Comparison of ENCODE assay signal across 13 mouse cellular contexts in the genomic region with DNA sequence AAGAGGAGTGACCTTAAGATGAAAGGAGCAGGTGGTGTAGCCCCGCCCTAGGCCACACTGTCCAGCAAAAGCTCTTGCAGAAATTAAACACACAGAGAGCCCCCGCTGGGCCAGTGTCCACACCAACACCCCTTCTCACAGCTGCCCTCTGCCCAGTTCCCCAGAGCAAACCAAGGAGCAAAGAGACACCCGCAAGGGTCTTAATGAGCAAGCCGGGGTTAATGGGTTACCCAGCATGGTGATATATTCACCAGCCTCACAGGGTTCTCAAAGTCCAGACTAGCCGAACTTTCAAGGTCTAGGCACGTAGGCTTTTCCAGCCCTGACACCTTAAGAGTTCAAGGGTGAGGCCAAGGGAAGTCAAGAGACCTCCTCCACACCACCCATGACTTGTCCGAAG. TPM values are rescaled to one million over a fixed set of nuclear protein-coding genes. Genes with fewer than 3 reads are reported as not detected.
DNase-seq lines count a peak whose midpoint lies in the region; ATAC-seq and TF ChIP-seq lines count a peak whose summit lies in the region.
"Had no signal": no experiment of that assay in that cellular context is flagged by ENCODE, and none has a peak within 500 bp of the region (broad histone marks: within the 10 kb centered on the region; RNA-seq: fewer than 3 reads in every experiment).

No protein-coding gene starts in this region.

- 62% methylated on average over 7 of the region's 7 CpGs for WGBS in lung, embryonic 16.5 days
- 51% methylated on average over 7 of the region's 7 CpGs for WGBS in kidney, embryonic 14.5 days
- 28% methylated on average over 7 of the region's 7 CpGs for WGBS in liver, embryonic 15.5 days (ENCODE audit: insufficient replicate concordance)

- TF ChIP-seq POLR2A in MEL (IDR thresholded peaks at IDR 0.05; ENCODE audit: control insufficient read depth in 1 of 2, insufficient read depth in 1 of 2, low read depth in 1 of 2, low read length in 2 of 2, poor library complexity in 1 of 2), result no peak

- no peak for TF ChIP-seq EP300 in MEL (IDR thresholded peaks at IDR 0.05; ENCODE audit: low read depth in 1 of 2, low read length in 2 of 2)

- H3K9ac ChIP-seq in lung, embryonic 16.5 days (ENCODE audit: low read length), result no peak overlapping the region
- H3K9ac ChIP-seq in MEL (ENCODE audit: control insufficient read depth, low read depth, low read length, poor library complexity, severe bottlenecking), result peak overlapping the region; percentile 44
- no peak overlapping the region for H3K9ac ChIP-seq in kidney, embryonic 14.5 days (ENCODE audit: low read depth, low read length)
- H3K9ac ChIP-seq in liver, embryonic 15.5 days, result no peak overlapping the region
- H3K9ac ChIP-seq: heart, embryonic 15.5 days had no signal

- no peak overlapping the region for H3K4me3 ChIP-seq in lung, embryonic 16.5 days (ENCODE audit: low read length)
- H3K4me3 ChIP-seq in MEL (ENCODE audit: control insufficient read depth in 1 of 2, insufficient read depth in 1 of 2, low read depth in 2 of 2, low read length in 2 of 2), result peak overlapping the region in 1 of 2 experiments; percentile 27; a peak in 1 of 4 replicates
- no peak overlapping the region for H3K4me3 ChIP-seq in kidney, embryonic 14.5 days (ENCODE audit: low read length)
- H3K4me3 ChIP-seq in liver, embryonic 15.5 days (replicated peaks), result no peak overlapping the region
- H3K4me3 ChIP-seq: gastrocnemius, adult 2 months; heart, embryonic 15.5 days had no signal

- H3K36me3 ChIP-seq in lung, embryonic 16.5 days (ENCODE audit: control insufficient read depth, insufficient read depth, low read length), result no peaks in the 10 kb centered on the region
- H3K36me3 ChIP-seq in MEL (ENCODE audit: control insufficient read depth in 1 of 2, insufficient read depth in 2 of 2, low read length in 2 of 2), result peaks cover 0 to 31% of the 10 kb centered on the region in 2 experiments; a peak in 2 of 4 replicates
- no peaks in the 10 kb centered on the region for H3K36me3 ChIP-seq in kidney, embryonic 14.5 days (ENCODE audit: control insufficient read depth, insufficient read depth, low read length)
- no peaks in the 10 kb centered on the region for H3K36me3 ChIP-seq in liver, embryonic 15.5 days (replicated peaks)
- H3K36me3 ChIP-seq: heart, embryonic 15.5 days had no signal

- TF ChIP-seq CTCF in MEL (IDR thresholded peaks at IDR 0.05 in 2 of 3, conservative IDR thresholded peaks at IDR 0.05 in 1 of 3; ENCODE audit: control insufficient read depth in 1 of 3, insufficient read depth in 1 of 3, low read depth in 2 of 3, low read length in 3 of 3, poor library complexity in 1 of 3, severe bottlenecking in 1 of 3), result no peak

- H3K79me2 ChIP-seq in MEL (ENCODE audit: control insufficient read depth, insufficient read depth, low read length, poor library complexity), result no peaks in the 10 kb centered on the region

- peaks cover 5% of the 10 kb centered on the region; the same call in 1 of the 2 replicates for H3K27me3 ChIP-seq in lung, embryonic 16.5 days (ENCODE audit: control insufficient read depth, insufficient read depth, low read depth, low read length)
- H3K27me3 ChIP-seq in MEL (ENCODE audit: control insufficient read depth in 1 of 2, insufficient read depth in 2 of 2, low read length in 2 of 2), result no peaks in the 10 kb centered on the region
- H3K27me3 ChIP-seq in kidney, embryonic 14.5 days (ENCODE audit: control insufficient read depth, insufficient read depth, low read length), result peaks cover 6% of the 10 kb centered on the region; the same call in 1 of the 2 replicates
- peaks cover 30% of the 10 kb centered on the region for H3K27me3 ChIP-seq in liver, embryonic 15.5 days

- no peak overlapping the region for H3K27ac ChIP-seq in lung, embryonic 16.5 days (ENCODE audit: low read length)
- peak overlapping the region; percentile 76 for H3K27ac ChIP-seq in MEL (ENCODE audit: control insufficient read depth, low read depth, low read length)
- peak overlapping the region; percentile 59 for H3K27ac ChIP-seq in kidney, embryonic 14.5 days (ENCODE audit: low read depth, low read length)
- H3K27ac ChIP-seq in liver, embryonic 15.5 days (replicated peaks), result peak overlapping the region; percentile 70
- H3K27ac ChIP-seq: gastrocnemius, adult 2 months; heart, embryonic 15.5 days had no signal

- no peaks in the 10 kb centered on the region for H3K9me3 ChIP-seq in lung, embryonic 16.5 days (ENCODE audit: control insufficient read depth, low read length)
- no peaks in the 10 kb centered on the region for H3K9me3 ChIP-seq in MEL (replicated peaks; ENCODE audit: insufficient read depth, low read length)
- no peaks in the 10 kb centered on the region for H3K9me3 ChIP-seq in kidney, embryonic 14.5 days (ENCODE audit: control insufficient read depth, low read length)
- no peaks in the 10 kb centered on the region for H3K9me3 ChIP-seq in liver, embryonic 15.5 days (replicated peaks)
- H3K9me3 ChIP-seq: heart, embryonic 15.5 days had no signal

- ATAC-seq in lung, embryonic 16.5 days (ENCODE audit: low read depth), result 0 out of 2 replicates have a peak, but pooled peaks have one; percentile 35
- peak; percentile 64; the same call in 1 of the 2 replicates for ATAC-seq in kidney, embryonic 14.5 days (ENCODE audit: low FRiP score, low TSS enrichment)
- ATAC-seq in liver, embryonic 15.5 days (ENCODE audit: insufficient read depth), result peak; percentile 45
- ATAC-seq in monocyte, adult 5-6 weeks (replicated peaks; ENCODE audit: insufficient number of reproducible peaks, low FRiP score, low TSS enrichment, poor library complexity, severe bottlenecking), result no peak

- no peak for DNase-seq in lung, postnatal 4 days
- no peak for DNase-seq in MEL (ENCODE audit: low read depth, low spot score)
- no peak for DNase-seq in heart, adult 8-10 months (ENCODE audit: low spot score)
- DNase-seq in left cerebral cortex, adult 8-10 months (ENCODE audit: low spot score in 2 of 2), result no peak
- DNase-seq: adrenal gland, postnatal 36 days; cerebellum, adult 9-10 months; gastrocnemius, adult 2 months had no signal

- no peak overlapping the region for H3K4me2 ChIP-seq in lung, embryonic 16.5 days (ENCODE audit: low read depth, low read length)
- H3K4me2 ChIP-seq in kidney, embryonic 14.5 days (replicated peaks; ENCODE audit: low read depth, low read length), result no peak overlapping the region
- peak overlapping the region; percentile 37 for H3K4me2 ChIP-seq in liver, embryonic 15.5 days
- H3K4me2 ChIP-seq: heart, embryonic 15.5 days had no signal

- H3K4me1 ChIP-seq in lung, embryonic 16.5 days (replicated peaks; ENCODE audit: control insufficient read depth, insufficient read depth, low read length), result no peaks in the 10 kb centered on the region
- H3K4me1 ChIP-seq in MEL (ENCODE audit: control insufficient read depth in 1 of 2, insufficient read depth in 2 of 2, low read length in 2 of 2), result peaks cover 7 to 43% of the 10 kb centered on the region in 2 experiments
- peaks cover 12% of the 10 kb centered on the region for H3K4me1 ChIP-seq in kidney, embryonic 14.5 days (ENCODE audit: control insufficient read depth, insufficient read depth, low read length)
- H3K4me1 ChIP-seq in liver, embryonic 15.5 days (replicated peaks), result peaks cover 31% of the 10 kb centered on the region

- no peak for TF ChIP-seq RAD21 in MEL (IDR thresholded peaks at IDR 0.05; ENCODE audit: low read depth, low read length)

RNA-seq across cellular contexts. Expression of a gene that starts 4.5 kb away (rescaled TPM):
- 1.7 and 2.3 TPM in 2 replicates for polyA plus RNA-seq in lung, embryonic 16.5 days (2015; fragmentation: Nextera tagmentation; extraction: Ambion mirVana)
- total RNA-seq in MEL (2012; rRNA removed), result 0.46 and 1.4 TPM in 2 replicates
- 1 to 10 TPM in 1 of 2 experiments, not detected in 1; 3.2 TPM for polyA plus RNA-seq in MEL (2012; ENCODE audit: insufficient read depth in 1 of 2, insufficient read length in 2 of 2, low read depth in 1 of 2, low replicate concordance in 2 of 2, missing spikeins in 1 of 2)
- polyA plus RNA-seq in kidney, embryonic 14.5 days (2014; fragmentation: Nextera tagmentation; extraction: Ambion mirVana), result 29.1 and 57.6 TPM in 2 replicates
- polyA plus RNA-seq in liver, embryonic 15.5 days (2015; fragmentation: Nextera tagmentation; extraction: Ambion mirVana), result 13.8 and 22.1 TPM in 2 replicates
- total RNA-seq in heart, adult 8-10 months (2022), result not detected
- 0.53 to 2.2 TPM in 2 of 3 replicates, not detected in the other for total RNA-seq in monocyte, adult 5-6 weeks (2017)
- 1 to 10 TPM; 2.3 to 5.5 (median 4.5) TPM for total RNA-seq in left cerebral cortex, adult 8-10 months (2022)
- total RNA-seq: adrenal gland, postnatal 36 days; gastrocnemius, adult 2 months had no signal

RNA-seq across cellular contexts. Expression of a gene that starts 5.8 kb away (rescaled TPM):
- polyA plus RNA-seq in lung, embryonic 16.5 days (2015; fragmentation: Nextera tagmentation; extraction: Ambion mirVana), result 1.7 and 1.9 TPM in 2 replicates
- not detected in 2 replicates for total RNA-seq in MEL (2012; rRNA removed)
- not detected for polyA plus RNA-seq in MEL (2012; ENCODE audit: insufficient read depth in 1 of 2, insufficient read length in 2 of 2, low read depth in 1 of 2, low replicate concordance in 2 of 2, missing spikeins in 1 of 2)
- polyA plus RNA-seq in kidney, embryonic 14.5 days (2014; fragmentation: Nextera tagmentation; extraction: Ambion mirVana), result 2.1 and 2.9 TPM in 2 replicates
- 0.06 and 0.15 TPM in 2 replicates for polyA plus RNA-seq in liver, embryonic 15.5 days (2015; fragmentation: Nextera tagmentation; extraction: Ambion mirVana)
- total RNA-seq in heart, adult 8-10 months (2022), result 1 to 10 TPM in 2 of 4 experiments, under 1 TPM in 2; 0.79 to 1.6 (median 0.97) TPM
- total RNA-seq in monocyte, adult 5-6 weeks (2017), result not detected in 3 replicates
- 10 to 100 TPM; 10.9 to 15.5 (median 12.0) TPM for total RNA-seq in left cerebral cortex, adult 8-10 months (2022)
- polyA plus RNA-seq: liver, adult 2 months had no signal

RNA-seq across cellular contexts. Expression of a gene that starts 23.2 kb away (rescaled TPM):
- 2.5 and 5.2 TPM in 2 replicates for polyA plus RNA-seq in lung, embryonic 16.5 days (2015; fragmentation: Nextera tagmentation; extraction: Ambion mirVana)
- 0.03 TPM in 1 of 2 replicates, not detected in the other for total RNA-seq in MEL (2012; rRNA removed)
- under 1 TPM in 1 of 2 experiments, not detected in 1; 0.11 TPM for polyA plus RNA-seq in MEL (2012; ENCODE audit: insufficient read depth in 1 of 2, insufficient read length in 2 of 2, low read depth in 1 of 2, low replicate concordance in 2 of 2, missing spikeins in 1 of 2)
- polyA plus RNA-seq in kidney, embryonic 14.5 days (2014; fragmentation: Nextera tagmentation; extraction: Ambion mirVana), result 3.9 and 4.7 TPM in 2 replicates
- polyA plus RNA-seq in liver, embryonic 15.5 days (2015; fragmentation: Nextera tagmentation; extraction: Ambion mirVana), result 0.75 and 1.3 TPM in 2 replicates
- 1 to 10 TPM; 3.4 to 4.9 (median 4.9) TPM for total RNA-seq in heart, adult 8-10 months (2022)
- 0.75 to 2.8 TPM (median 1.8 TPM) in 3 replicates for total RNA-seq in monocyte, adult 5-6 weeks (2017)
- total RNA-seq in left cerebral cortex, adult 8-10 months (2022), result 1 to 10 TPM; 1.8 to 3.5 (median 2.4) TPM

RNA-seq across cellular contexts. Expression of a gene that starts 48.1 kb away (rescaled TPM):
- 24.9 and 27.3 TPM in 2 replicates for polyA plus RNA-seq in lung, embryonic 16.5 days (2015; fragmentation: Nextera tagmentation; extraction: Ambion mirVana)
- 17.7 and 18.7 TPM in 2 replicates for total RNA-seq in MEL (2012; rRNA removed)
- polyA plus RNA-seq in MEL (2012; ENCODE audit: insufficient read depth in 1 of 2, insufficient read length in 2 of 2, low read depth in 1 of 2, low replicate concordance in 2 of 2, missing spikeins in 1 of 2), result 10 to 100 TPM in 1 of 2 experiments, not detected in 1; 30.7 TPM
- polyA plus RNA-seq in kidney, embryonic 14.5 days (2014; fragmentation: Nextera tagmentation; extraction: Ambion mirVana), result 31.7 and 46.9 TPM in 2 replicates
- 62.1 and 74.6 TPM in 2 replicates for polyA plus RNA-seq in liver, embryonic 15.5 days (2015; fragmentation: Nextera tagmentation; extraction: Ambion mirVana)
- 10 to 100 TPM; 34.0 to 37.2 (median 36.1) TPM for total RNA-seq in heart, adult 8-10 months (2022)
- total RNA-seq in monocyte, adult 5-6 weeks (2017), result 49.4 to 66.8 TPM (median 54.5 TPM) in 3 replicates
- 10 to 100 TPM; 14.2 to 19.2 (median 15.2) TPM for total RNA-seq in left cerebral cortex, adult 8-10 months (2022)

RNA-seq across cellular contexts. Expression of a gene that starts 48.6 kb away (rescaled TPM):
- 135 and 150 TPM in 2 replicates for polyA plus RNA-seq in lung, embryonic 16.5 days (2015; fragmentation: Nextera tagmentation; extraction: Ambion mirVana)
- 155 TPM in 2 replicates for total RNA-seq in MEL (2012; rRNA removed)
- polyA plus RNA-seq in MEL (2012; ENCODE audit: insufficient read depth in 1 of 2, insufficient read length in 2 of 2, low read depth in 1 of 2, low replicate concordance in 2 of 2, missing spikeins in 1 of 2), result 100 to 1,000 TPM in 1 of 2 experiments, not detected in 1; 643 TPM
- 178 and 249 TPM in 2 replicates for polyA plus RNA-seq in kidney, embryonic 14.5 days (2014; fragmentation: Nextera tagmentation; extraction: Ambion mirVana)
- 65.7 and 68.7 TPM in 2 replicates for polyA plus RNA-seq in liver, embryonic 15.5 days (2015; fragmentation: Nextera tagmentation; extraction: Ambion mirVana)
- total RNA-seq in heart, adult 8-10 months (2022), result 10 to 100 TPM; 64.0 to 72.6 (median 68.3) TPM
- total RNA-seq in monocyte, adult 5-6 weeks (2017), result 46.3 to 64.6 TPM (median 59.6 TPM) in 3 replicates
- total RNA-seq in left cerebral cortex, adult 8-10 months (2022), result 10 to 100 TPM; 68.9 to 83.0 (median 81.2) TPM

Comparison
In these comparisons a context has a peak if more than half of its experiments do, and no peak if none do; other contexts are left out.
1. RNA of a gene that starts 5.8 kb away (total RNA-seq): 10.9 to 15.5 TPM in left cerebral cortex, adult 8-10 months; 0.79 to 1.6 TPM in heart, adult 8-10 months, not detected in MEL and not detected in monocyte, adult 5-6 weeks; every median in the first group is over 4 times any median in the second.